Mouse (Mus musculus) lung, postnatal 0 days (tissue): Measurements from ENCODE around the gene Snw1.
"Not testable (repeated sequence)": the region's sequence is repeated elsewhere in the genome, so short reads cannot be mapped to it uniquely, and the experiment has no call there.

Experiments used
- CTCF ChIP-seq: IDR thresholded peaks from 2 replicates; pipeline ENCODE4 v1.5.1; 2016; ENCODE audit warnings: antibody characterized with exemption, mild to moderate bottlenecking
- EP300 ChIP-seq: IDR thresholded peaks from 2 replicates; pipeline ENCODE4 v1.6.1; 2016; ENCODE audit warnings: antibody characterized with exemption, mild to moderate bottlenecking, control low read depth

DNA sequence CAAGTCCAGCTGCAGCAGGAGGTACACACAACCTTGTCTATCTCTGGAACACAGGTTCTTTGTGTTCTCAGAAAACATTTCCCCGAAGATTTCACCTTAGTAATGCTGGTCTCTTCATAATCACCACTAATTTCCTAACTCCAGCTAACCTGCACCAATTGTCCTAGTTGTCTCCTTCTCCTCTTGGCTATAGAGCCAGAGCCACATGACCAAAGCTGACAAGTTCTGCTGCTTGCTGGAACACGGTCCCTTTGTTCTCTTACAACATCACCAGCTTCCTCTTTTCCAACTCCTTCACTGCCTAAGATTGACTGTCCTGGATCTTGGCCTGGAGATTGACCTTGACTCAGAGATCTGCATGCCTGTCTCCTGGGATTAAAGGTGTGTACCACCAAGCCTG is 16.6 kb upstream of the Snw1 start:
- TF ChIP-seq CTCF, EP300: not testable (repeated sequence)
